Mouse (Mus musculus): ENCODE measurements around the gene Pate2. TPM values are rescaled to one million over a fixed set of nuclear protein-coding genes. Genes with fewer than 3 reads are reported as not detected.

The Pate2 gene
- polyA plus RNA-seq, 1 experiment, result not detected

DNA sequence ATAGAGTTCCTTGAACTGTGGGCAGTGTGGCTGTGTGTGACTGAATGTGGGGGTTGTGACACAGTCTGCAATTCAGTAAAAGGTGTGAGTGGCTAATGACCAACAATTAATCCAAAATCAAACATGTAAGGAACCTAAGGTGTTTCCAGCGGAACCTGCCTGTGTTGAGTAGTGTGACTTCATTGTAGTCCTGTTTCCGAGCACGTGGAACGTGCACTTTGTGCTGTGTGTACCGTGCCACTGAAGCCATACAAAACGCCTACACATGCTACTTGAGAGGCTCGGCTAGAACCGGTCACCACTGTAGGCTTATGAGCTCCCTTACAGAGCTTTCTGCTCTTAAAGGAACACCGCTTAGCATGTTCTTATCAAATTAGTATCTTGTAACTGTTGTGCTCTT is 21.6 kb upstream of the Pate2 start:
- no peak overlapping the region for H3K27ac ChIP-seq (ENCODE audit: insufficient read depth, low read depth, low read length)
- H3K4me3 ChIP-seq (ENCODE audit: insufficient read depth, low read length), result no peak overlapping the region
- H3K4me1 ChIP-seq (ENCODE audit: control insufficient read depth, insufficient read depth, low read length), result 0 out of 2 replicates have a peak, but pooled peaks cover 3% of the 10 kb centered on the region
- TF ChIP-seq POLR2A (IDR thresholded peaks at IDR 0.05; ENCODE audit: borderline replicate concordance, low read depth, low read length), result no peak
- TF ChIP-seq CTCF (IDR thresholded peaks at IDR 0.05; ENCODE audit: low read depth, low read length), result no peak

- TF ChIP-seq POLR2A (IDR thresholded peaks at IDR 0.05; ENCODE audit: borderline replicate concordance, low read depth, low read length) (no peak), CTCF (IDR thresholded peaks at IDR 0.05; ENCODE audit: low read depth, low read length) (no peak)
- Histone ChIP-seq H3K4me3 (ENCODE audit: insufficient read depth, low read length) (no peak overlapping the region), H3K4me1 (ENCODE audit: control insufficient read depth, insufficient read depth, low read length) (peaks cover 10% of the 10 kb centered on the region), H3K27ac (ENCODE audit: insufficient read depth, low read depth, low read length) (no peak overlapping the region)
Measured at GRCm38 (mm10) chr9:35556494-35557102, 13.5 kb upstream of the Pate2 start.

GRCm38 (mm10) chr9:35558257-35559008 is 11.7 kb upstream of the Pate2 start, which contains the start of the genes Ddx25 and Pus3:
Ddx25 (minus strand) TSS chr9:35558528.
Pus3 (plus strand) TSS chr9:35558595.
- TF ChIP-seq POLR2A (IDR thresholded peaks at IDR 0.05; ENCODE audit: borderline replicate concordance, low read depth, low read length), result no peak
- TF ChIP-seq CTCF (IDR thresholded peaks at IDR 0.05; ENCODE audit: low read depth, low read length), result no peak
- Histone ChIP-seq H3K27ac (ENCODE audit: insufficient read depth, low read depth, low read length) (peak within 1 kb of the TSS; percentile 55), H3K4me1 (ENCODE audit: control insufficient read depth, insufficient read depth, low read length) (peaks cover 14% of the 10 kb centered on the region), H3K4me3 (ENCODE audit: insufficient read depth, low read length) (peak within 1 kb of the TSS; percentile 85)

- peaks cover 14% of the 10 kb centered on the region for H3K4me1 ChIP-seq (ENCODE audit: control insufficient read depth, insufficient read depth, low read length)
- TF ChIP-seq POLR2A (IDR thresholded peaks at IDR 0.05; ENCODE audit: borderline replicate concordance, low read depth, low read length) (no peak), CTCF (IDR thresholded peaks at IDR 0.05; ENCODE audit: low read depth, low read length) (no peak)
- peak overlapping the region; percentile 85 for H3K4me3 ChIP-seq (ENCODE audit: insufficient read depth, low read length)
- H3K27ac ChIP-seq (ENCODE audit: insufficient read depth, low read depth, low read length), result peak overlapping the region; percentile 55
Measured at GRCm38 (mm10) chr9:35559009-35559890, 10.8 kb upstream of the Pate2 start.

GRCm38 (mm10) chr9:35561076-35561475 is 9.0 kb upstream of the Pate2 start:
- Histone ChIP-seq H3K4me3 (ENCODE audit: insufficient read depth, low read length) (no peak overlapping the region), H3K27ac (ENCODE audit: insufficient read depth, low read depth, low read length) (no peak overlapping the region), H3K4me1 (ENCODE audit: control insufficient read depth, insufficient read depth, low read length) (peaks cover 14% of the 10 kb centered on the region)
- TF ChIP-seq POLR2A (IDR thresholded peaks at IDR 0.05; ENCODE audit: borderline replicate concordance, low read depth, low read length) (no peak), CTCF (IDR thresholded peaks at IDR 0.05; ENCODE audit: low read depth, low read length) (no peak)

GRCm38 (mm10) chr9:35561583-35561982 is 8.5 kb upstream of the Pate2 start:
- no peak overlapping the region for H3K4me3 ChIP-seq (ENCODE audit: insufficient read depth, low read length)
- H3K27ac ChIP-seq (ENCODE audit: insufficient read depth, low read depth, low read length), result no peak overlapping the region
- H3K4me1 ChIP-seq (ENCODE audit: control insufficient read depth, insufficient read depth, low read length), result peaks cover 14% of the 10 kb centered on the region
- TF ChIP-seq POLR2A (IDR thresholded peaks at IDR 0.05; ENCODE audit: borderline replicate concordance, low read depth, low read length) (no peak), CTCF (IDR thresholded peaks at IDR 0.05; ENCODE audit: low read depth, low read length) (no peak)

DNA sequence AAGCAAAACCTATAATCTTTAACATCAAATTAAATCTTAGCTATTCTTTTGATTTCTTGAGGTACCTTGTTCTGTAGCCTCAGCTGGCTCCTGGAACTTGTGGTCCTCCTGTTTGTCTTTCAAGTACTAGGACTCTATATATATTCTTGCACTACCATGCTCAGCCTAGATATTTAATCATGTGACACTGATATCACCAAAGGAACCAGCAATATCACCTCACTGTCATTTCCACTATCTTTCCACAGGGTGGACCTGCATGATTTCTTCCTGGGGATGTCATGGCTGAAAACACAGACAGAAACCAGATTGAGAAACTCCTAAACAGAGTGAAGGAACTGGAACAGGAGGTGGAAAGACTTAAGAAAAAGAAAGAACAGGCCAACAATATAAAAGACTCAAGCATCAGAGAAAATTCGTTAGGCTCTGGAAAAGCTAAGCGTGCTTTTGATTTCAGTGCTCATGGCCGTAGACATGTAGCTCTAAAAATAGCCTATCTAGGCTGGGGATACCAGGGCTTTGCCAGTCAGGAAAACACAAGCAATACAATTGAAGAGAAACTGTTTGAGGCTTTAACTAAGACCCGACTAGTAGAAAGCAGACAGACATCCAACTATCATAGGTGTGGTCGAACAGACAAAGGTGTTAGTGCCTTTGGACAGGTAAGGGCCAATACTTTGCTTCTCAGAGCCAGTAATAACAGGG is 5.4 kb upstream of the Pate2 start:
- Histone ChIP-seq H3K4me1 (ENCODE audit: control insufficient read depth, insufficient read depth, low read length) (peaks cover 15% of the 10 kb centered on the region), H3K4me3 (ENCODE audit: insufficient read depth, low read length) (no peak overlapping the region), H3K27ac (ENCODE audit: insufficient read depth, low read depth, low read length) (no peak overlapping the region)
- TF ChIP-seq POLR2A (IDR thresholded peaks at IDR 0.05; ENCODE audit: borderline replicate concordance, low read depth, low read length), result no peak
- no peak for TF ChIP-seq CTCF (IDR thresholded peaks at IDR 0.05; ENCODE audit: low read depth, low read length)

DNA sequence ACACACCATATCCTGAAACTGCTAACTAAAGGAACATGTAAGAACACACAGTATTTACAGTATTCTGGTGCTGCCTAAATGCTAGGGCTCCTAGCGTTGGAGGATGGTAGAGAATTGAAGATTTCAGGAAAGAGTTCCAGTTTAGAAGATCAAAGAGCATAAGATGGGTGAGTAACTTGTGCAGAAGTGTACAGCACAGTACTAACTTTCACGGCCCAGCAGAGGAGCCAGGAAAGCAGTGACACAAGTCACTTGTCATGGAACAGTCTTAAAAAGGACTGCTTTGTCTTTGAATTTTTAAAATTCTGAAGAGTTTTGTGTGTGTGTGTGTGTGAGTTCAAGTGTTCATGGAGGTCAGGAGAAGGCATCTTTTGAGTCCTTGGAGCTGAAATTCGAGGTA is 2.1 kb upstream of the Pate2 start:
- H3K27ac ChIP-seq (ENCODE audit: insufficient read depth, low read depth, low read length), result no peak overlapping the region
- TF ChIP-seq POLR2A (IDR thresholded peaks at IDR 0.05; ENCODE audit: borderline replicate concordance, low read depth, low read length) (no peak), CTCF (IDR thresholded peaks at IDR 0.05; ENCODE audit: low read depth, low read length) (no peak)
- H3K4me1 ChIP-seq (ENCODE audit: control insufficient read depth, insufficient read depth, low read length), result peaks cover 4% of the 10 kb centered on the region
- H3K4me3 ChIP-seq (ENCODE audit: insufficient read depth, low read length), result no peak overlapping the region

DNA sequence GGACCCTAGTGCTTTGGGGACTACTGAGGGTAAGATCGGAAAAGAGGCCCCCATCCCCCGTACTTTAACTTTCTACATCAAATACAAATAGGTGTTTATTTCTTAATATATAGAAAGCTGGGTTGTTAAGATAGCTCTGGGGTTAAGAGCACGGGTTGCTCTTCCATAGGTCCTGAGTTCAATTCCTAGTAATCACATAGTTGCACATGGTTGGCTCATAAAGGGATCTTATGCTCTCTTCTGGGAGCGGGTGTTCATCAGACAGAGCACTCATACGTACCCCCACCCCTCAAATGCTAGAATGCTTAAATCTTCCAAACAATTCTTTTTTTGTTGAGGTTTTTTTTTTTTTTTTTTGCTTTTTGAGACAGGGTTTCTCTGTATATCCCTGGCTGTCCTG is 579 bp downstream of the Pate2 start:
- Histone ChIP-seq H3K27ac (ENCODE audit: insufficient read depth, low read depth, low read length) (no peak overlapping the region; the same call in 1 of the 2 replicates), H3K4me3 (ENCODE audit: insufficient read depth, low read length) (peak overlapping the region; percentile 78), H3K4me1 (ENCODE audit: control insufficient read depth, insufficient read depth, low read length) (peaks cover 4% of the 10 kb centered on the region)
- TF ChIP-seq POLR2A (IDR thresholded peaks at IDR 0.05; ENCODE audit: borderline replicate concordance, low read depth, low read length) (no peak), CTCF (IDR thresholded peaks at IDR 0.05; ENCODE audit: low read depth, low read length) (no peak)

All from bone marrow macrophage, adult 2 months (primary cell).